Mouse (Mus musculus) T-helper 2 cell (primary cell): ENCODE results near the gene Zdhhc18.

Experiments used
- in situ Hi-C: fragments of 300-600 bp; cut with MboI, MseI; formaldehyde crosslinking; loops from one replicate; pipeline ENCODE4 v1.15.1; 2025; ENCODE audit warnings: high pct_unique_total_duplicates

Gene Zdhhc18

DNA sequence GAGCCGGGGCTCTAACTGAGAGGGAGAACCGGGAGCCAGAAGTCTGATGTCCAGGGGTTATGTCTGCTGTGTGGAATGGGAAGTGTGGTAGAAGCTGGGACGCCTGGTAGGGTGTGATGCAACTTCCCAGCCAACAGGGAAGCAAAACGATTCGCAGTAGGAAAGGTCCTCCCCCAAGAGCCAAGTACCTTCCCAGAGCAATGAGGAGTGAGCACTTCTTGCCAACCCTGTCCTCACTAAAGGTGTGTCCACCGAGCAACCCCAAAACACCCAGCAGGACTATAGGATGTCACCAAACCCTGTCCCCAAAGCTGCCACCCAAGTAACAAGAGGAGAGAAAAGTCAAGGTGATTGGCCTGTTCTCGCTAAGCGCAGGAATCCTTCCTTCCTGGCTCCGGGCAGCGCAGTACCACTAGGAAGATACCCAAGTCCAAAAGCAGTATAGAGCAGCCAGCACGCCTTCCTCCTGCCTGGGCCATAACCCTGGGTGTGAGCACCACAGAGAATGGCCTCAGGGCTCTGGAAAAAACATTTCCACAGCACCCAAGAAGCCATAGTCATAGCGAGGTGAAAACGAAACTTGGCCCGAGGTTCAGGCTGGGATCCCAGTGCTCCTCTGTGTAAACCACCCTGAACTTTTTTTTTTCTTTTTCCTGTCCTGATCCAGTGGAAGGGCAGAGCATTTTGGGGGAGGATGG is 18.7 kb downstream of the Zdhhc18 start:
- in situ Hi-C loops: no loop called here

DNA sequence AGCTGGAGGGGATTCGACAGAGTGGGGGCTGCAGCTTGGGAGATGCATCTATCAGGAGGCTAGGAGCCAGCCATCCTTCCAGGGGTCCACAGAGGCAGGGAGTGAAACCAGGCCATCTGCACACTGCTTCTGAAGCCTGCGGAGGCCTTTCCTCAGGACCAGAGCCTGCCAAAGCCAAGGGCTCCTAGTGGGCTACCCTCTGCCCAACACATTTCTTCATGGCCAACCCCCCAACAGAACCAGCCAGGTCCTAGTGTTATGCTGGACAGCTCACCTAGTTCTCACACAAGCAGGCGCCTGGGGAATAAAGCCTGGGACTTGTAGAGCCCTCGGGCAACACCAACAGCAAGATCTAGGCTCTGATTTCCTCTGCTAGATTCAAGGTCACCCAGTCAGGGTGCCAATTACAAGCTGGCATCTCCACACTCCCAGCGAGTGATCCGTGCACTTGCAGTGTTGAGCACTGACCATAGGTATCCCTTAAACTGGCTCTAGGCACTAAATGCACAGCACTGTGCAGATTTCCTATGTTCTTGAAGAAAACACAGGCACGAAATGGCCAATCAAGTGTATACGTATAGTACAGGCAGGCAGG is 19.5 kb downstream of the Zdhhc18 start:
- in situ Hi-C loops: no loop called here

DNA sequence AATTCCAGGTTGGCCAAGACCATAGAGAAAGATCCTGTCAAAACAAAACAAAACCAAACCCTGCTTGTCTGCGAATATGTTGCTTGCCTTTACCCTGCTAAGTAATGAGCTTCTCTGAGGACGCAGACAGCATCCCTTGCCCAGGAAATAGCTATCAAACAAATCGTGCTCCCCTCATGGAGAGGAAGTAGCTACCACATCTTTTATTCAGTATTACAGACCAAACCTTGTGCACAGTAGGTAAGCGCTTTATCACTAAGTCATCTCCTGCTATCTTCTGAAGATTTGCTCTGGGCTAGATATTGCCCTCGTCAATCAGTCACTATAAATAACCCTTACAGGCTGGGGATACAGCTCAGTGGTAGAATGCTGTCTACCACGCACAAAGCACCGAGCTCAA is 20.8 kb downstream of the Zdhhc18 start:
- in situ Hi-C loops: no loop called here

DNA sequence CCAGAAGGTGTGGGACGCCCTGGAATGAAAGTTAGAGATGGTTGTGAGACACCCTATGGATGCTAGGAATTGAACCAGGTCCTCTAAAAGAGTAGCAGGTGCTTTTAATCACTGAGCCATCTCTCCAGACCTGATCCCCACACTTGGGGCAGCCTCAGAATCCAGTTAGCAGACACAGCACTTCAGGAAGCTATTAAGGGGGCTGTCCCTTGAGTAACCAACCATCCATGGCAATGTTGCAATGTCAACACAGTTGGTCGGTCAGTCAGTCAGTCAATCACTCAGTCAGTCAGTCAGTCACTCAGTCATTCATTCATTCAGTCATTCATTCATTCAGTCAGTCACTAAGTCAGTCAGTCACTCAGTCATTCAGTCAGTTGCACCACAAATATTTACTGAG is 21.4 kb downstream of the Zdhhc18 start:
- in situ Hi-C loops: no loop called here

DNA sequence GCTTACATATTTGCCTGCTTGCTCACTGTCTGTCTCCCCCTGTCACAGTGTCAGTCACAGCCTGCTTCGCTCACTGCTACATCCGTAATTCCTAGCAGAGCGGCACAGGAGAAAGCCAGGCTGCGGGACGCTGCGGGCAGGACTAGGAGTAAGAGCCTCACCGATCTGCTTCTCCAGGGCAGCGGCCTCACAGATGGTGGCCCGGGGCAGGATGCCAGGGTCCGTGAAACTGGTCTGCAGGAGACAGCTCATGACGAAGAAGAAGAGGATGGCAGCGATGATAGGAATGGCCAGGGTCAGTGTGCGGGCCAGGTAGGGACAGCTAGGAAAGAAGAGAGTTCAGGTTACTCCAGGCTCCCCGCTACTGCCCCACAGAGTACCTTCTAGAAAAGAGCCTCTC is 22.9 kb downstream of the Zdhhc18 start:
- in situ Hi-C loops: no loop called here

DNA sequence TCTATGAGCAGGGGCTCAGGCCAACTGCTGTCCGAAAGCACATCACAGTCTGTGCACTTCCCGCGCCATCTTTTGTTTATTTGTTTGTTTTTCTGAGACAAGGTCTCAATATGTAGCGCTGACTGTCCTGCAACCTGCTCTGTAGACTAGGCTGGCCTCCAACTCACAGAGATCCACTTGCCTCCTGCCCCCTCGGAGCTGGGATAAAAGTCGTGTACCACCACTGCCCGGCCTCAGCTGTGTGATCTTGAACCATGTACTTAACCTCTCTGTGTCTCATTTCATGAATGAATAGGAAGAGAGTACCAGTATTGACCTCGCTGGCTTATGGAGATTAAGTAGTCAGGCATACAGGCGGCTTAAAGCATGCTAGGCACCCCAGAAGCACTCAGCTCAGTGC is 23.3 kb downstream of the Zdhhc18 start:
- in situ Hi-C loops: no loop called here

DNA sequence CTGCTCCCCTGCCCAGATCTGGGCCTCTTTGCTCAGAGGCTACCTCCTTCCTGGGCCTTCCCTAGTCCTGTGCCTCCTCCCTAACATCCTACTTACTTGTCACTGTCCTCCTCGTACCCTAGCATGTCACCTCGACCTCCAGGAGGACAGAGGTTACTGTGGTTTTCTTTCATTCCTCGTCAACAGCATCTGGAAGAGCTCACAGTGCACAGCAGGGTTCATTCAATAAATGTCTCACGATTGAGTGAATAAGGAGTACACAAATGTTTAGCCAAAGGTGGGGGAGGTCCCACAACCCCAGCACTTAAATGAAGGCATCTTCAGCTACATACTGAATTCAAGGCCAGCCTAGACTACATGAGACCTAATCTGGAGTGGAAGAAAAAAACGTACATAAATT is 23.7 kb downstream of the Zdhhc18 start:
- in situ Hi-C loops: no loop called here

DNA sequence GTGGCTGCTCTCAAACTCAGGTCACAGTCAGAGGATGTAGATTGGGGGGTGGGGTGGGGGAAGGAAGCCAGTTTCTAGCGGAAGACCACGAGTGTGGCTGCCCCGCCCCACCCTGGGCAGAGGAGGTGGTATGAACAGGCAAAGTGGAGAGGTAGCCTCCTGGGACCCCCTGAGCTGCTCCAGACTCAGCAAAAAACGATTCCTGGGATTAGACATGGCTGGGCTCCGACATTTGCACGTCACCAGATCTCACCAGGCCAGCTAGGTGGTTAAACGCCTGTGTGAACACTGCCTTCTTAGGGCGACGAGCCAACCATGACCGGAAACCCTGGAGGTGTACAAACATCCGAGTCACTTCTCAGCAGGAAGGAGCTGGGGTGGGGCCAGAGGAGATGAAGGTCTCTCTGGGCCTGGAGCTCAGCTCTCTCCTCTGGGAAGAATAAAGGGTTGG is 24.3 kb downstream of the Zdhhc18 start:
- in situ Hi-C loops: no loop called here

DNA sequence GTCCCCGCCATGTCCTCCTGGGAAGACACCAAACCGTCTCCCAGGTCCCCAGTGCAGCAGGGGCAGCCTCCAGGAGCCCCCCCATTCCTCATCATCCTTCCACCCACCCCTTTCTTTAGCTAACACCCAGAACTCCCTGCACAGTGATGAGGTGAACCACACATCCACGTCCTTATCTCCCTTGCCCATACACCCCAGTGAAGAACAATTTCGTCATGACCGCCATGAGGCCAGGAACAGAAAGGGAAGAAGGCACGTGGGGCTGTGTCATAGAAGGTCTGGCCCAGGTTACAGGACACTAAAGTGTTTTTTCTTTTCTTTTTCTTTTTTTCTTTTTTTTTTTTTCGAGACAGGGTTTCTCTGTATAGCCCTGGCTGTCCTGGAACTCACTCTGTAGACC is 25.1 kb downstream of the Zdhhc18 start:
- in situ Hi-C loops: no loop called here

DNA sequence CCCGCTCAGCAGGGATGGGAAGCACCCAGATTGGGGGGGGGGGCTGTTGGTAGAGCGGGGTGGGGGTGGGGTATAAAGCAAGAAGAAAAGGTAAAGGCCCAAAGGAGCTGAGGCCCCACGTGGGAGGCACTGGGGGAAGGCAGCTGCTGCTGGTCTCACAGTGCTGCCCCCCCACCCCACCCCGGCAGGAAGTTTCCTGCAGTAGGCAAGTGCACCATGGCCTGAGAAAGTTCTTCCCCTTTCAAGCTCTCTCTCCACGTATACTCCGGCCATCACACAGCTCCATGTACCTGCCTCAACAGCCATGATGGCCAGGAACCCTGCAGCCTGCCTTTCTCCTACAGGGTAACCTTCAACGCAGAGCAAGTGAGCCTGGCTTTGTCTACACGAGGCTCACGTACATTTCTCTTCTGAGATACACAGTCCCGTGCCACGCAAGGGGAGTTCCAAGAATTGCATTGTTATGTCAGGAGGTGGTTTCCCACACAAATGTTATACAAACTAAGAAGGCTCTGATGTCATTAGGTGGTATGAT is 27.7 kb downstream of the Zdhhc18 start:
- in situ Hi-C loops: no loop called here

DNA sequence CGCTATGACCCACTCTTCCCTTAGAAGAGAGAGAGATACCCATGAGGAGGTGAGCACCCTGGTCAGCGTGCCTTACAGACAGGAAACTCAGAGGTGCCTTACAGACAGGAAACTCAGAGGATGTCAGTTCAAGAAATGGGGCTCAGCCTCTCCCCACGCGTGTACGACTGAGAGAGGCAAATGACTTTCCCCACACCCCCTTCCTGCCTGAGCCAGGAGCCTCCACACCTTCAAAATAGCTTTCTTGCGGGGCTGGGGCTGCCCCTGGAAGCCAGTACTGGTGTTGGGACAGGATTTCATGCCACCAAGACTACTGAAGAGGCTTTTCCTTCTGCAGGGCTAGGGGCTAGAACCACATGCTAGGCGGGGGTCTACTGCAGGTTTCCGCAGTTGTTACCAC is 29.3 kb downstream of the Zdhhc18 start:
- in situ Hi-C loops: no loop called here

DNA sequence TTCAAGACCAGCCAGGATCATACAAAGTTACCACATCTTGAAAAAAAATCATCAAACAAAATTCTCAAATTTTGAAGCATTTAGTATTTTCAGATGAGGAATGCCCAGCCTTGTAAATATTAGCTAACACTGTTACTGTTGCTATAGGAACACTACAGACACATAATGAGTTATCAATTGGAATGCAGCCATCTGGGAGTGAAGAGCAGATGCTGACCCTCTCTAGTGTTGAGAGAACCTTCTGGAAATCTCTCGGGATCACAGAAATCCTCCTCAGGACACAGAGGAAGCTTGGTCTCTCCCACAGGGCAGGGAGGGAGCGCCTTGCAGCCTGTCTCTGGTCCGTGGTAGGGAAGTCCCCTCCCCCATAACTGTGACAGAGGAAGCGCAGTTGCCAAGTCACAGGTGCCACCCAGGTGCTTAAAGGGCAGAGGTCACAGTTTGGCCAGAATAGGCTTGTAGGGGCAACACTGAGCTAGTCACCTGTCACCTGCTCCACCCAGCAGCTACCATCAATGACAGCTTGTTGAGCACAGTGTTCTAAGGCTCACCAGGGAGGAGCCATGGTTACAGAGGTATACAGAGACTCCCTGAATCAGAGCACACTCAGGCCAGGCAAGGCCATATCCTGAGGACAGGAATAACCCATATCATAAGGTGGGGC is 30.3 kb downstream of the Zdhhc18 start:
- in situ Hi-C loops: no loop called here

DNA sequence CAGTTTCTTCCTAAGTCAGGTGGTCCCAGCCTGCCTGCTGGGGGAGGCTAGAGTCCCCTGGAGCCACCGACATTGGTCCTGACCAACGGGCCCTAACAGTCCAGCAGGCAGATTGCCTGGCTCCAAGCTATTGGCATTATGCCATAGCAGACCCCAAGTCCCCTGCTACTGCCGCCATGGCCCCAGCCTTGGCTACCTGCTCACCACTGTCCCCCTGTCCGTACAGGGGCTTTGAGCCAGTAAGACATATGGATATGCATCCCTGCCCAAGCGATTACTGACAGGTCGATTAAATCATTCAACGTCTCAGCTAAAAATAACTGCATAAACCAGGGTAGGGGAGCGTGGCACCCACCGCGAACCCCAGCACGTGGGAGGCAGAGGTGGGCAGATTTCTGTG is 32.0 kb downstream of the Zdhhc18 start:
- in situ Hi-C loops: no loop called here

DNA sequence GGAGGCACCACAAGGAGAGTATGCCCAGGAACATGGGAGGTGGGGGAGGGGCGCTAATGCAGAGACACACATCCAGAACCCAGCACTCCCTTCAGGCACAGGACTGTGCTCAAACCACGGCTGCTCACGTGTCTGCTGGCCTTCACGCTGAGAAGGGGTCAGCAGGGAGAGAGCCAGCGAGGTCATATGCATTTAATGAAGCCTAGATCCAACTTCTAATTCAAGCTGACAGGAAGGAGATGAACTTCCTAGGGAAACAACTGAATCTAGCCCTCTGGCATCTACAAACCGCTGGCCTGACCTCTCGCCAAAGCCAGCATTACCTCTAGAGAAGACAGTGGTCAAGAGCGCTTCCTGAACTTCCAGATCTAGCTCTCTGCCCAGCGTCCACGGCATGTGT is 34.5 kb downstream of the Zdhhc18 start:
- in situ Hi-C loops: no loop called here

DNA sequence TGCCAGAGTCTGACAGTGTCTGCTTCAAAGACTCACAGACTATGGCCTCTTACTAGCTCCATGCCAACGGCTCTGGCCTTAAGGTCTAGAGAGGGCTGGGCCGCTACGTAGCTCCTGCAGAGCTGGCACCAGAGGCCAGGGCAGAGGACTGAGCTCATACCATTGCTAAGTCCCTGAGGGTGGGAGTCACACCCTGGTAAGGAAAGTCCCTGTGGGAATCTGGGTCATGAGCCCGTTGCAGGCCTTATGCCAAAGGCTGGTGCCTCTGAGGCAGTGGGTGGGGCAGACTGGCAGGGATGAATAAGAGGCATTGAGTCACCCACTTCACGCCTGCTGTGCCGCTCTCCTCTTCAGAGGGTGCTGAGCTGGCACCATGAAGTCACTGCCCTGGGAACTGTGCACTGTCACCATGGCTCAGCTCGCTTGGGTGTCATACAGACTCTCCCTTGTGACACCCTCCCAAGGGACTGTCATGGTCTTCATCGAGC is 35.6 kb downstream of the Zdhhc18 start:
- in situ Hi-C loops: no loop called here

DNA sequence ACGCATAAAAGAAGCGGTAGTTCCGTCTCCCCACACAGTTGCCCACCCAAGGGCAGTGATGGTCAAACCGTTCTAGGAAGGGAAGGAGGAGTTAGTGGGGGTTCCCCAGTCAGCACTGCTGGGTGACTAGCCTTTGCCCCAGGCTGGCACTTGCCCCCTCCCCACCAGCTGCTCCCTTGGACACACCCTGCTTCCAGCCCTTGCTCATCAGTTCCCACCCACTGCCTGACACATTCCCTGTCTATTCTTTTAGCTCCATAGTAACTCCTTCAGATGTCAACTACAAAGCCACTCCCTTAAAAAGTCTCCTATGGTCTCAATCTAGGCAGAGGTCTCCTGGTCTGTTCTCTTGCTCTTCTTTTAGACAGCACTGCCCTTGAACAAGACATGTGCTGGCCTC is 36.1 kb downstream of the Zdhhc18 start:
- in situ Hi-C loops: no loop called here

DNA sequence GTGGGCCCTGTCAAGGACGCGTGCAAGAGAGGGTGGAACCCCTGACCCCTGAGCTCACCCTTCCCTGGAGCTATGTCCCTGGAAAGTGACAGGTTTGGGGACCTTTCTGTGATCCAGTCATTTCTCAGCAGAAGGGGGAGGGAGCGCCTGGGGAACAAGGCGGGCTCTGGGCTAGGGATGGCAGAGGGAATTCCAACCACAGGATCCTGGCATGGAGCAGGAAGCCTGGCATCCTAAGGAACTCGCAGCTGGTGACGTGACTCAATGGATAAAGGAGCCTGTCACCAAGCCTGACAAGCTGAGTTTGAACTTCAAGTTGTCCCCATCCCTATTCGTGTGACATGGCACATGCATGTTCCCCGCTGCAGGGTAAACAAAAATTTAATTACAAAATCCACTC is 36.9 kb downstream of the Zdhhc18 start:
- in situ Hi-C loops: no loop called here

DNA sequence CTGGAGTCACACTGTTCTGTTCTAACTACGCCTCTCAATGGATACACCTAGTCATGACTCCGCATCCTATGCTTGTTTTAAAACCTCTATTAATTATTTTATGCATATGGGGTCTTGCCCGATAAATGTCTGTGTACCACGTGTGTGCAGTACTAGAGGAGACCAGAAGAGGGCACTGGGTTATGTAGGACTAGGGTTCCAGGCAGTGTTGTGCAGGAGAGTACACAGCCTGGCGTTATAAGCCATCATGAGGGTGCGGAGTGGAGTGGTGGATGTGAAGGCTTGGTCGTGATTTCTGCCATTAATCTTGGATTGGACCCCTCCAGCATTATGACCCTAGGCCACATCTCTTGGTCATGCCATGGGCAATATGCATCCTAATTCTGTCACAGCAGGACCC is 37.5 kb downstream of the Zdhhc18 start:
- in situ Hi-C loops: no loop called here

DNA sequence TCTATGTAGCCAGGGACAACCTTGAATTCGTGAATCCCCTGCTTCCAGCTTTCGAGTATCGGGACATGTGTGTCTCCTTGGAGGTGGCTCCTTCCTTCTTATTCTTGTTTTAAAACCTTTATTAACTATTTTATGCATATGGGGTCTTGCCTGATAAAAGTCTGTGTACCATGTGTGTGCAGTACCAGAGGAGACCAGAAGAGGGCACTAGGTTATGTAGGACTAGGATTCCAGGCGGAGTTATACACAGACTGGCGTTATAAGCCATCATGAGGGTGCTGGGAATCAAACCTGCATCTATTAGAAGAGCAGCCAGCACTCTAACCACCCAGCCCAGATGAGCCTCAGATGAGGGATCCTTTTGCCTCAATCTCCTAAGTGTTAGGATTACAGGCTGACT is 38.1 kb downstream of the Zdhhc18 start:
- in situ Hi-C loops: no loop called here

DNA sequence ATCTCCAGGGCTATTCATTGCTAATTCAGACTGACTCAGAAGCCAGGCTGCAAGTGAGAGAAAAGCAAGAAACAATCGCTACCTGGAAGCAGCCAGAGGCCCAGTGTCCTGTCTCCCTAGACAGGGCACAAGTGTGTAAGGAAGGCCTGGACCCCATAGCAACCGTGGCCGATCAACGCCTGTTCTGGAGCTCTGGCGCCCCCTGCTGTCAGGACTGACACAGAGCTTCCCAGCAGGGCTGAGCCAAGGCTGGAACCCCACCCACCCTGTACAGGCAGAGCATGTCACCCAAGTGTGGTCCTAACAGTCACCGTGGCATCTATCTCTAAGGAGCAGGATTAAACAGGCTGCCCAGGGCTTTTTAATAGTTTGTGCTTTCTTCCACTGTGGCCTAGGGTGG is 40.2 kb downstream of the Zdhhc18 start:
- in situ Hi-C loops: no loop called here

DNA sequence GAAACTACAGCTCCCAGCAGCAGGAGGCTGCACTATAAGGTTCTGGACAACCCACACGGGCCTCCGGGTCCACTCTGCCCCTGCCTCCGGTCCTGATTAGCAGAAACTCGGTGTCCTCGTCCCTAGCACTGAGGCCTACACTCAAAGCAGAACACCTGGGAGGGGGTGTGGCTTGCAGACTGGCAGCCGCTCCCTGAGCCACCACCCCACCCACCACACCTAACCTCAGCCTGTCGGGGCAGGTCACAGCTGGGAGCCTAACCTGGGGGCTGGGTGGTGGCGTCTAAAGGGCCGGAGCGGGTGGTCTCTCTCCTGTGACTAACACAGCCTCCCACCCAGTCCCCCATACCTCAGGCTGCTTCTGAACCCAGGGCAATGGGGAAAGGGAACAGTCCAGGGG is 42.7 kb downstream of the Zdhhc18 start:
- in situ Hi-C loops: no loop called here

DNA sequence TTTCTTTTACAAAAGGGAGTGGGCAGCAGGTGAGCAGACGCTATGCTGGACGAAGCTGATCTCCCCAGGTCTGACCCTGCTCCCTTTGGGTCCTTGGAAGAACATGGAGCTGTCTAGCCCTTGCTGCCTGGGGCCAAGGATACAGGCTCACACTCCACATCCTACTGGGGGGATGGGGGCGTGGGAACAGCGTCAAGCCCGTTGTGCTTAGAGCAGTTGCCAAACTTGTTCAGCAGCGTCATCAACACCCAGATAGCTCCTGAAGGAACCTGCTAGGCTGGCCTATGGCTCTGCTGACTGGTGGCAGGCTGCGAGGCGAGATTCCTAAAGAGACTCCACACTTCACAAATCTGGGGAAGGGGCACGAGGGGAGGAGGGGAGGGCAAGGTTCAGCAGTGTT is 44.6 kb downstream of the Zdhhc18 start:
- in situ Hi-C loops: no loop called here

DNA sequence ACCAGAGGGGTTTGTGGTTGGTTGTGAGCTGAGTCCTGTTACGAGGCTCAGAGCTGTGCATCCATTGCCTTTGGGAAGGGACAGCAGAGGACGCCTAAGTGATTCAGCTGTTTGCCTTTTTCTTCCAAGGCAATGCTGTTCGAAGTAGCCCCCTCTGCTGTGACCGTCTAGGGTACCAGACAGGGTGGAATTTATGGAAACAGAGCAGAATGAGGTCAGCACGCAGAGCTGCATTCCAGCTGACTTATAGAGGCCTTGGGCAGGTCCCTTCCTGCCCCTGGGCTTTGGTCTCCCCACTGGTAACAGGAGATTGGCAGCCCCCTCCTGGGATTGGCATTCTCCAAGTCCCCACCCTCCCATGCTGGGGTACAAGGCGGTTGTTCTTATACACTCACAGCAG is 45.1 kb downstream of the Zdhhc18 start:
- in situ Hi-C loops: no loop called here
